Mouse (Mus musculus) spleen, adult 2 months (tissue): ENCODE results near the gene Mpnd.

Experiments used
- CTCF ChIP-seq: fragments of 200-500 bp; IDR thresholded peaks from 2 replicates; pipeline ENCODE4 v1.5.1; 2011; ENCODE audit warnings: mild to moderate bottlenecking, inconsistent platforms; ENCODE audit not compliant: insufficient read depth, insufficient read length, insufficient replicate concordance; ENCODE audit errors: extremely low read depth
- POLR2A ChIP-seq: fragments of 200-500 bp; IDR thresholded peaks from 2 replicates; pipeline ENCODE4 v1.6.1; 2011; ENCODE audit warnings: low read depth, low read length, inconsistent platforms

- TF ChIP-seq CTCF, result no peak
- TF ChIP-seq POLR2A, result no peak
Measured at GRCm38 (mm10) chr17:56022131-56022988, 16.8 kb downstream of the Mpnd start.
